Mouse (Mus musculus) embryonic facial prominence, embryonic 13.5 days (tissue): ENCODE data around the gene Pnkd. TPM values are rescaled to one million over a fixed set of nuclear protein-coding genes. Genes with fewer than 3 reads are reported as not detected.
"Not testable (repeated sequence)": the region's sequence is repeated elsewhere in the genome, so short reads cannot be mapped to it uniquely, and the experiment has no call there.

ENCODE experiments used
- ATAC-seq: fragments of 200-750 bp; cut with Nextera tagmentation; 2 replicates; pipeline ENCODE4 v1.8.0; 2017; ENCODE audit warnings: low read depth; ENCODE audit not compliant: insufficient number of reproducible peaks, insufficient read depth, low FRiP score, low TSS enrichment
- H3K27ac ChIP-seq: fragments of 300-500 bp; sonication (generic); 2 replicates; pipeline ENCODE4 v1.5.1; 2015; ENCODE audit warnings: moderate library complexity, mild to moderate bottlenecking, inconsistent platforms
- H3K27me3 ChIP-seq: fragments of 300-500 bp; sonication (generic); 2 replicates; pipeline ENCODE4 v1.6.1; 2015; ENCODE audit warnings: mild to moderate bottlenecking, inconsistent platforms
- H3K36me3 ChIP-seq: fragments of 300-500 bp; sonication (generic); 2 replicates; pipeline ENCODE4 v1.6.1; 2015; ENCODE audit warnings: mild to moderate bottlenecking, inconsistent platforms
- H3K4me1 ChIP-seq: fragments of 300-500 bp; sonication (generic); 2 replicates; pipeline ENCODE4 v1.6.1; 2015; ENCODE audit warnings: inconsistent platforms
- H3K4me2 ChIP-seq: fragments of 300-500 bp; sonication (generic); 2 replicates; pipeline ENCODE4 v1.6.1; 2015; ENCODE audit warnings: moderate library complexity, mild to moderate bottlenecking, inconsistent platforms
- H3K4me3 ChIP-seq: fragments of 300-500 bp; sonication (generic); 2 replicates; pipeline ENCODE4 v1.5.1; 2015; ENCODE audit warnings: mild to moderate bottlenecking, inconsistent platforms
- H3K9ac ChIP-seq: fragments of 300-500 bp; sonication (generic); 2 replicates; pipeline ENCODE4 v1.6.1; 2015; ENCODE audit warnings: mild to moderate bottlenecking, inconsistent platforms
- H3K9me3 ChIP-seq: fragments of 300-500 bp; sonication (generic); 2 replicates; pipeline ENCODE4 v1.6.1; 2016; ENCODE audit warnings: inconsistent platforms
- WGBS: fragments of 180-500 bp; shearing (Covaris S2); methylation state at CpG from one replicate; pipeline ENCODE4 v1.1.7; 2015; ENCODE audit warnings: mixed read lengths; 5-methylcytosine and 5-hydroxymethylcytosine counted together
- polyA plus RNA-seq: library from polyadenylated mRNA; unstranded; fragments of >200 nt; fragmentation: Nextera tagmentation; extraction: Ambion mirVana; gene quantifications from 2 replicates; pipeline ENCODE4 v1.2.1, GENCODE M21; 2015

Pnkd gene
- polyA plus RNA-seq, 1 experiment from 2014 or later: 112 TPM

- Histone ChIP-seq H3K4me3 (no peak overlapping the region), H3K27ac (no peak overlapping the region), H3K9ac (peak overlapping the region; percentile 47; the same call in 1 of the 2 replicates), H3K4me2 (no peak overlapping the region), H3K36me3 (no peaks in the 10 kb centered on the region), H3K4me1 (0 out of 2 replicates have a peak, but pooled peaks cover 4% of the 10 kb centered on the region), H3K27me3 (no peaks in the 10 kb centered on the region), H3K9me3 (no peaks in the 10 kb centered on the region)
- ATAC-seq: no peak
- WGBS: 23% methylated on average over 3 of the region's 3 CpGs
Measured at GRCm38 (mm10) chr1:74309767-74310166, 25.0 kb downstream of the Pnkd start.

- Histone ChIP-seq H3K4me3 (no peak overlapping the region), H3K4me1 (0 out of 2 replicates have a peak, but pooled peaks cover 4% of the 10 kb centered on the region), H3K9ac (no peak overlapping the region), H3K27me3 (no peaks in the 10 kb centered on the region), H3K27ac (no peak overlapping the region), H3K9me3 (no peaks in the 10 kb centered on the region), H3K36me3 (no peaks in the 10 kb centered on the region), H3K4me2 (no peak overlapping the region)
- ATAC-seq: no peak
- WGBS: 5% methylated on average over 3 of the region's 3 CpGs
Measured at GRCm38 (mm10) chr1:74313049-74313692, 28.4 kb downstream of the Pnkd start.

- Histone ChIP-seq H3K4me2 (no peak overlapping the region), H3K9ac (no peak overlapping the region), H3K27me3 (no peaks in the 10 kb centered on the region), H3K27ac (no peak overlapping the region), H3K4me3 (no peak overlapping the region), H3K36me3 (no peaks in the 10 kb centered on the region), H3K4me1 (0 out of 2 replicates have a peak, but pooled peaks cover 3% of the 10 kb centered on the region), H3K9me3 (no peaks in the 10 kb centered on the region)
- 81% methylated on average over 3 of the region's 3 CpGs for WGBS
- no peak for ATAC-seq
Measured at GRCm38 (mm10) chr1:74314796-74315195, 30.1 kb downstream of the Pnkd start.

- Histone ChIP-seq H3K9ac (no peak overlapping the region), H3K4me2 (no peak overlapping the region), H3K9me3 (no peaks in the 10 kb centered on the region), H3K36me3 (no peaks in the 10 kb centered on the region), H3K27ac (no peak overlapping the region), H3K4me3 (no peak overlapping the region), H3K27me3 (no peaks in the 10 kb centered on the region), H3K4me1 (no peaks in the 10 kb centered on the region)
- WGBS: 73% methylated on average over 4 of the region's 4 CpGs
- no peak for ATAC-seq
Measured at GRCm38 (mm10) chr1:74316114-74316827, 31.5 kb downstream of the Pnkd start.

- Histone ChIP-seq H3K27ac (no peak overlapping the region), H3K9me3 (no peaks in the 10 kb centered on the region), H3K36me3 (no peaks in the 10 kb centered on the region), H3K4me3 (no peak overlapping the region), H3K27me3 (no peaks in the 10 kb centered on the region), H3K4me2 (no peak overlapping the region), H3K4me1 (no peaks in the 10 kb centered on the region), H3K9ac (no peak overlapping the region)
- no peak for ATAC-seq
- 85% methylated on average over 3 of the region's 3 CpGs for WGBS
Measured at GRCm38 (mm10) chr1:74318711-74319110, 34.0 kb downstream of the Pnkd start.

- Histone ChIP-seq H3K27ac (no peak overlapping the region), H3K4me1 (no peaks in the 10 kb centered on the region), H3K9me3 (no peaks in the 10 kb centered on the region), H3K36me3 (peaks cover 4% of the 10 kb centered on the region; the same call in 1 of the 2 replicates), H3K4me3 (no peak overlapping the region), H3K27me3 (no peaks in the 10 kb centered on the region), H3K9ac (no peak overlapping the region), H3K4me2 (no peak overlapping the region)
- WGBS: 75% methylated on average over 3 of the region's 3 CpGs
- ATAC-seq: no peak
Measured at GRCm38 (mm10) chr1:74321396-74321795, 36.7 kb downstream of the Pnkd start.

- not testable (repeated sequence) for H3K9me3 ChIP-seq, H3K27me3 ChIP-seq, H3K36me3 ChIP-seq, ATAC-seq, H3K4me2 ChIP-seq, H3K9ac ChIP-seq, H3K4me3 ChIP-seq, H3K27ac ChIP-seq
- WGBS: 61% methylated on average over 2 of the region's 2 CpGs
- peaks cover 14% of the 10 kb centered on the region; the same call in 1 of the 2 replicates for H3K4me1 ChIP-seq
Measured at GRCm38 (mm10) chr1:74326916-74327315, 42.2 kb downstream of the Pnkd start.

- H3K27ac ChIP-seq: no peak overlapping the region
Measured at GRCm38 (mm10) chr1:74329899-74330431, 45.2 kb downstream of the Pnkd start.

GRCm38 (mm10) chr1:74331046-74331681 is 46.4 kb downstream of the Pnkd start:
- no peak for ATAC-seq
- no peaks in the 10 kb centered on the region for H3K36me3 ChIP-seq
- WGBS: 65% methylated on average over 4 of the region's 4 CpGs
- H3K27ac ChIP-seq: peak overlapping the region; percentile 79
- no peak overlapping the region for H3K4me3 ChIP-seq
- no peaks in the 10 kb centered on the region for H3K27me3 ChIP-seq
- peaks cover 35% of the 10 kb centered on the region for H3K4me1 ChIP-seq
- no peak overlapping the region for H3K9ac ChIP-seq
- H3K4me2 ChIP-seq: no peak overlapping the region
- H3K9me3 ChIP-seq: no peaks in the 10 kb centered on the region

More at GRCm38 (mm10) chr1:74329899-74330431, 45.2 kb downstream of the Pnkd start:
- no peak overlapping the region for H3K4me3 ChIP-seq
- no peak for ATAC-seq
- WGBS: 78% methylated on average over 7 of the region's 7 CpGs
- peaks cover 4% of the 10 kb centered on the region; the same call in 1 of the 2 replicates for H3K36me3 ChIP-seq
- peaks cover 30% of the 10 kb centered on the region for H3K4me1 ChIP-seq
- no peak overlapping the region for H3K4me2 ChIP-seq
- H3K9me3 ChIP-seq: no peaks in the 10 kb centered on the region
- H3K9ac ChIP-seq: no peak overlapping the region
- no peaks in the 10 kb centered on the region for H3K27me3 ChIP-seq

GRCm38 (mm10) chr1:74332241-74332763 is 47.6 kb downstream of the Pnkd start:
- Histone ChIP-seq H3K9ac (peak overlapping the region; percentile 72), H3K27me3 (no peaks in the 10 kb centered on the region), H3K4me1 (peaks cover 35% of the 10 kb centered on the region), H3K27ac (peak overlapping the region; percentile 79), H3K4me2 (peak overlapping the region; percentile 80), H3K4me3 (peak overlapping the region; percentile 56), H3K9me3 (no peaks in the 10 kb centered on the region), H3K36me3 (no peaks in the 10 kb centered on the region)
- ATAC-seq: peak; percentile 89
- WGBS: under 1% methylated on average over 36 of the region's 36 CpGs

GRCm38 (mm10) chr1:74332930-74333329 is 48.2 kb downstream of the Pnkd start:
- H3K27ac ChIP-seq: peak overlapping the region; percentile 79
- no peaks in the 10 kb centered on the region for H3K9me3 ChIP-seq
- no peaks in the 10 kb centered on the region for H3K36me3 ChIP-seq
- H3K27me3 ChIP-seq: no peaks in the 10 kb centered on the region
- peaks cover 35% of the 10 kb centered on the region for H3K4me1 ChIP-seq
- peak overlapping the region; percentile 80 for H3K4me2 ChIP-seq
- H3K9ac ChIP-seq: peak overlapping the region; percentile 72
- WGBS: 4% methylated on average over 9 of the region's 9 CpGs
- peak overlapping the region; percentile 56 for H3K4me3 ChIP-seq
- no peak for ATAC-seq
